Mouse (Mus musculus) testis, adult 2 months (tissue): ENCODE measurements around the gene Csnk1g2.

Experiments
- CTCF ChIP-seq: fragments of 200-500 bp; IDR thresholded peaks from 2 replicates; pipeline ENCODE4 v1.5.1; 2012; ENCODE audit warnings: low read depth, mild to moderate bottlenecking, inconsistent platforms, low read length, moderate library complexity; ENCODE audit not compliant: control insufficient read depth, insufficient read depth, insufficient replicate concordance
- POLR2A ChIP-seq: fragments of 200-500 bp; IDR thresholded peaks from 2 replicates; pipeline ENCODE4 v1.6.1; 2012; ENCODE audit warnings: low read depth, mild to moderate bottlenecking, inconsistent platforms, low read length, moderate library complexity; ENCODE audit not compliant: control insufficient read depth

- TF ChIP-seq CTCF (no peak), POLR2A (no peak)
Observed at GRCm38 (mm10) chr10:80655406-80656129, 32.9 kb downstream of the Csnk1g2 start.
